ENCODE assay signal across 17 mouse cellular contexts in the genomic region with DNA sequence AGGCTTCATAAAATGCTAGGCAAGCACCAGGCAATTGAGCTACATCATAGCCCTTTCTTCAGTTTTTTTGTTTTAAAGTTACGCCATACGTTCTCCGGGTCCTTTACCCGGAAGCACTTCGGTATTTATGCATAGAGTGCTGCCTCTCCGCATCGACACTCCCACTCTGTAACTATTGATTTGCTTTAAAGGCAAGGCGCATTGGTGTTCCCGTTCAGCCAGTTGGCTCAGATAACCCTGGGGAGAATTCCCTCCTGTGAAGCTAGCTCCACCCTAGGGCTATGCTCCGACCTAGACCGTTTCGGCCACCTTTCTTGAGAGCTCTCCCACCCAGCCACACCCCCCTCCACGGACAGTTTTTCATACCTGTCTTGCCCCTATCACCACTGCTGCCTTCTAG.
"Had no signal": no experiment of that assay in that cellular context is flagged by ENCODE, and none has a peak within 500 bp of the region (broad histone marks: within the 10 kb centered on the region; RNA-seq: fewer than 3 reads in every experiment).

No protein-coding gene starts in this region.

- H3K9me3 ChIP-seq: limb, embryonic 13.5 days; liver, embryonic 13.5 days; neural tube, embryonic 15.5 days had no signal

- DNase-seq: kidney, adult 11 months; kidney, adult 9 months; kidney, postnatal 36 days; layer of hippocampus, adult 9-11 months; left cerebral cortex, postnatal 4 days; liver, embryonic 13.5 days; lung, adult 2 months; lung, postnatal 36 days; midbrain, embryonic 14.5 days; right cerebral cortex, postnatal 25 days; thymus, adult 18-20 months; thymus, postnatal 14 days had no signal

- H3K36me3 ChIP-seq: neural tube, embryonic 15.5 days had no signal

- H3K27ac ChIP-seq: kidney, postnatal 0 days; limb, embryonic 13.5 days; liver, embryonic 13.5 days; neural tube, embryonic 15.5 days had no signal

- H3K4me3 ChIP-seq: limb, embryonic 13.5 days; liver, embryonic 13.5 days; myocyte; neural tube, embryonic 15.5 days had no signal

- H3K27me3 ChIP-seq: liver, embryonic 13.5 days had no signal

- ATAC-seq: lung, postnatal 0 days had no signal

- H3K4me2 ChIP-seq: limb, embryonic 13.5 days; liver, embryonic 13.5 days; neural tube, embryonic 15.5 days had no signal

- H3K9ac ChIP-seq: limb, embryonic 13.5 days; liver, embryonic 13.5 days; neural tube, embryonic 15.5 days had no signal
